Mouse (Mus musculus): ENCODE results near the gene Myt1l.

DNA sequence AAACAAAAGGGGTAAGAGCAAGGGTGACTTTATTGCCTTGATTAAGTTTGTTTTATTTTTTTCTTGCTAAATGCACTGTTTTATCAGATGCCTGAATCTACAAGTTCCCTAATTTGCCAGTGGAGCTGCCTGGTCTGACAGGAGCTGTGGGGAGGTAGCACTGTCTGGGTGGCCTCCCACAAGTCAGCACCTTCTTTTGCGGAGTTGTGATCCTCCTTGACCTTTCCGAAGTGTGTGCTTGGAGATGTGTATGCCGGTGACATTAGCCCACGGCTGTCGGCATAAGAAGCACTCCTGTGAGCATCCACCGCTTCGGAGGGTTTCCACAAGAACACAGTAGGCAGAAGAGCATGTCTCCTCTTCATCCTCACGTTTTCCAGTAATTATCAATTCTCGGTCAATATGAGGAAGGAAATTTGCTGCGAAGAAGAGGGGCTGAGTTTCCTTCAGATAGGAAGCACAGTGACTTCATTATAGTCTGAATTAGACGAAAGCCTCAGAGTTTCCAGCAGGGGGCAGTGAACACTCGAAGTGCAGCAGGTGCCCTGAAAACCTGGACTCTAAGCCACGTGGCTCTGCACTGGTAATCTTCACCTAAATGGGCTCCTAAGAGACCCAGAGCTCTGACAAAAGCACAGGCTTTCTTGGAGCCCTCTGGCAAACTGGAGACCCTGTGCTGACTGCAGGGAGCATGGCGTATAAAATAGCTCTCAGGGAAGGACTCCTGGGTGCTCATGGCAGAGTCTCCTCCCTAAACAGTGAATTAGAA, 147.6 kb downstream of the Myt1l start:
- TF ChIP-seq EP300 (IDR thresholded peaks at IDR 0.05; ENCODE audit: low read depth) (no peak), CTCF (IDR thresholded peaks at IDR 0.05; ENCODE audit: low read depth) (peak; percentile 78)

Data from heart, postnatal 0 days (tissue).